Mouse (Mus musculus) embryonic fibroblast, embryonic 13.5 days (primary cell): ENCODE results near the gene Btbd7. TPM values are rescaled to one million over a fixed set of nuclear protein-coding genes. Genes with fewer than 3 reads are reported as not detected.

Experiments
- H3K27ac ChIP-seq: 2 replicates; pipeline ENCODE4 v1.5.1; 2012; ENCODE audit warnings: low read length, control low read depth, inconsistent platforms; ENCODE audit not compliant: insufficient read depth
- H3K4me1 ChIP-seq: 2 replicates; pipeline ENCODE4 v1.6.1; 2011; ENCODE audit warnings: low read length; ENCODE audit not compliant: control insufficient read depth, insufficient read depth
- H3K4me3 ChIP-seq: 2 replicates; pipeline ENCODE4 v1.5.1; 2011; ENCODE audit warnings: mild to moderate bottlenecking, control low read depth, low read length; ENCODE audit not compliant: insufficient read depth
- CTCF ChIP-seq: IDR thresholded peaks from 2 replicates; pipeline ENCODE4 v1.5.1; 2011; ENCODE audit warnings: mild to moderate bottlenecking, control low read depth, low read length, moderate library complexity, borderline replicate concordance; ENCODE audit not compliant: insufficient read depth
- POLR2A ChIP-seq: IDR thresholded peaks from 2 replicates; pipeline ENCODE4 v1.6.1; 2011; ENCODE audit warnings: low read depth, mild to moderate bottlenecking, control low read depth, low read length, moderate library complexity
- polyA plus RNA-seq: library from polyadenylated mRNA; stranded (reverse); fragments of >200 nt; gene quantifications from 2 replicates; pipeline ENCODE4 v1.2.4, GENCODE M21; 2011; ENCODE audit warnings: low read depth; ENCODE audit not compliant: missing spikeins, insufficient read length

Btbd7 gene
- polyA plus RNA-seq, 1 experiment: 55.2 TPM

GRCm38 (mm10) chr12:102758403-102758756, 119.9 kb downstream of the Btbd7 start, which contains the start of gene Gm20604:
TSS of gene Gm20604 (minus strand) at chr12:102758672.
- no peaks in the 10 kb centered on the region for H3K4me1 ChIP-seq
- no peak for TF ChIP-seq CTCF
- TF ChIP-seq POLR2A: no peak
- peak within 1 kb of the TSS; percentile 69 for H3K27ac ChIP-seq
- H3K4me3 ChIP-seq: peak within 1 kb of the TSS; percentile 93

GRCm38 (mm10) chr12:102757689-102758402, 120.4 kb downstream of the Btbd7 start, which contains the start of the genes Gm28051, Gon7 and Ubr7:
TSS of gene Gm28051 (minus strand) at chr12:102757765.
TSS of gene Gon7 (minus strand) at chr12:102757803.
TSS of gene Ubr7 (plus strand) at chr12:102757967.
- no peaks in the 10 kb centered on the region for H3K4me1 ChIP-seq
- TF ChIP-seq POLR2A (peak; percentile 66), CTCF (no peak)
- peak within 1 kb of the TSS; percentile 93 for H3K4me3 ChIP-seq
- peak within 1 kb of the TSS; percentile 69 for H3K27ac ChIP-seq

- TF ChIP-seq POLR2A: no peak
- TF ChIP-seq CTCF: no peak
- peak overlapping the region; percentile 69 for H3K27ac ChIP-seq
- H3K4me3 ChIP-seq: peak overlapping the region; percentile 73
- H3K4me1 ChIP-seq: no peaks in the 10 kb centered on the region
These were observed 121.1 kb downstream of the Btbd7 start for GRCm38 (mm10) chr12:102757055-102757688.

GRCm38 (mm10) chr12:102756304-102756703, 122.0 kb downstream of the Btbd7 start:
- H3K27ac ChIP-seq: no peak overlapping the region
- no peaks in the 10 kb centered on the region for H3K4me1 ChIP-seq
- TF ChIP-seq POLR2A (no peak), CTCF (no peak)
- peak overlapping the region; percentile 73 for H3K4me3 ChIP-seq

GRCm38 (mm10) chr12:102748256-102748655, 130.0 kb downstream of the Btbd7 start:
- H3K4me3 ChIP-seq: no peak overlapping the region
- H3K27ac ChIP-seq: no peak overlapping the region
- H3K4me1 ChIP-seq: peaks cover 5% of the 10 kb centered on the region; the same call in 1 of the 2 replicates
- no peak for TF ChIP-seq POLR2A

GRCm38 (mm10) chr12:102744839-102745238, 133.4 kb downstream of the Btbd7 start:
- Histone ChIP-seq H3K27ac (no peak overlapping the region), H3K4me3 (peak overlapping the region; percentile 51), H3K4me1 (peaks cover 5% of the 10 kb centered on the region; the same call in 1 of the 2 replicates)
- no peak for TF ChIP-seq POLR2A
- TF ChIP-seq CTCF: no peak

GRCm38 (mm10) chr12:102743589-102744574, 134.4 kb downstream of the Btbd7 start, which contains the start of the genes Moap1 and Tmem251:
TSS of gene Moap1 (minus strand) at chr12:102743661.
TSS of gene Tmem251 (plus strand) at chr12:102743762.
- Histone ChIP-seq H3K4me1 (peaks cover 5% of the 10 kb centered on the region; the same call in 1 of the 2 replicates), H3K27ac (peak within 1 kb of the TSS; percentile 79), H3K4me3 (peak within 1 kb of the TSS; percentile 97)
- TF ChIP-seq CTCF: no peak
- peak; percentile 77; the same call in 1 of the 2 replicates for TF ChIP-seq POLR2A

- TF ChIP-seq POLR2A: no peak
- no peak for TF ChIP-seq CTCF
- Histone ChIP-seq H3K4me1 (peaks cover 5% of the 10 kb centered on the region; the same call in 1 of the 2 replicates), H3K4me3 (peak overlapping the region; percentile 93), H3K27ac (peak overlapping the region; percentile 71)
These were observed 135.2 kb downstream of the Btbd7 start for GRCm38 (mm10) chr12:102743036-102743588.

GRCm38 (mm10) chr12:102742056-102742455, 136.2 kb downstream of the Btbd7 start:
- Histone ChIP-seq H3K4me1 (peaks cover 5% of the 10 kb centered on the region; the same call in 1 of the 2 replicates), H3K4me3 (no peak overlapping the region), H3K27ac (no peak overlapping the region)
- no peak for TF ChIP-seq POLR2A
- no peak for TF ChIP-seq CTCF
